Comparison of ENCODE assay signal across 11 mouse cellular contexts in genomic region chr3:9443476-9443875, GRCm38 (mm10).
"Had no signal": no experiment of that assay in that cellular context is flagged by ENCODE, and none has a peak within 500 bp of the region (broad histone marks: within the 10 kb centered on the region; RNA-seq: fewer than 3 reads in every experiment).

No protein-coding gene starts in this region.

- H3K9ac ChIP-seq: liver, embryonic 13.5 days; lung, embryonic 14.5 days; midbrain, embryonic 13.5 days had no signal

- H3K9me3 ChIP-seq: liver, embryonic 13.5 days; midbrain, embryonic 13.5 days had no signal

- H3K4me3 ChIP-seq: left cerebral cortex, adult 2 months; liver, embryonic 13.5 days; midbrain, embryonic 13.5 days had no signal

- H3K4me1 ChIP-seq: liver, embryonic 13.5 days; midbrain, embryonic 13.5 days had no signal

- DNase-seq: kidney, postnatal 10 days; kidney, postnatal 36 days; layer of hippocampus, postnatal 36 days; liver, embryonic 13.5 days; lung, embryonic 14.5 days; thymus, adult 18-20 months; thymus, postnatal 36 days had no signal

- H3K27ac ChIP-seq: left cerebral cortex, adult 2 months; liver, embryonic 13.5 days; macrophage; midbrain, embryonic 13.5 days had no signal

- H3K4me2 ChIP-seq: liver, embryonic 13.5 days; lung, embryonic 14.5 days; midbrain, embryonic 13.5 days had no signal

- H3K27me3 ChIP-seq: liver, embryonic 13.5 days; midbrain, embryonic 13.5 days had no signal

- ATAC-seq: lung, postnatal 0 days; midbrain, embryonic 13.5 days had no signal
